Mouse (Mus musculus) right cerebral cortex, postnatal 36 days (tissue): ENCODE results near the gene Slain2.
"Not testable (repeated sequence)": the region's sequence is repeated elsewhere in the genome, so short reads cannot be mapped to it uniquely, and the experiment has no call there.

Experiments
- DNase-seq, 2 experiments: peaks; one replicate each; pipeline ENCODE4 v3.0.0; 2022; ENCODE audit warnings: low spot score in 2 of 2, mixed read lengths in 1 of 2

Gene Slain2

GRCm38 (mm10) chr5:72899255-72899654, 14.8 kb upstream of the Slain2 start:
- DNase-seq = no peak

- no peak for DNase-seq
Measured at GRCm38 (mm10) chr5:72901866-72902265, 12.2 kb upstream of the Slain2 start.

- no peak for DNase-seq
Measured at GRCm38 (mm10) chr5:72902312-72902711, 11.8 kb upstream of the Slain2 start.

- DNase-seq = no peak
Measured at GRCm38 (mm10) chr5:72902876-72903516, 11.1 kb upstream of the Slain2 start.

- no peak for DNase-seq
Measured at GRCm38 (mm10) chr5:72904903-72905790, 9.0 kb upstream of the Slain2 start.

- DNase-seq = no peak
Measured at GRCm38 (mm10) chr5:72907402-72907801, 6.7 kb upstream of the Slain2 start.

- DNase-seq = no peak
Measured at GRCm38 (mm10) chr5:72908324-72908936, 5.7 kb upstream of the Slain2 start.

- DNase-seq = no peak
Measured at GRCm38 (mm10) chr5:72909363-72909762, 4.7 kb upstream of the Slain2 start.

- no peak for DNase-seq
Measured at GRCm38 (mm10) chr5:72910373-72910772, 3.7 kb upstream of the Slain2 start.

- no peak for DNase-seq
Measured at GRCm38 (mm10) chr5:72911284-72911683, 2.8 kb upstream of the Slain2 start.

GRCm38 (mm10) chr5:72914633-72915561, 793 bp downstream of the Slain2 start:
- peak in 1 of 2 experiments; percentile 9 for DNase-seq

GRCm38 (mm10) chr5:72916048-72916447, 1.9 kb downstream of the Slain2 start:
- no peak for DNase-seq

GRCm38 (mm10) chr5:72916851-72917250, 2.7 kb downstream of the Slain2 start:
- DNase-seq = no peak

- no peak for DNase-seq
Measured at GRCm38 (mm10) chr5:72920416-72920815, 6.3 kb downstream of the Slain2 start.

GRCm38 (mm10) chr5:72921171-72921570, 7.1 kb downstream of the Slain2 start:
- no peak for DNase-seq

GRCm38 (mm10) chr5:72922796-72923195, 8.7 kb downstream of the Slain2 start:
- DNase-seq = no peak

- no peak for DNase-seq
Measured at GRCm38 (mm10) chr5:72927074-72927473, 13.0 kb downstream of the Slain2 start.

GRCm38 (mm10) chr5:72933026-72933675, 19.0 kb downstream of the Slain2 start:
- no peak for DNase-seq

- not testable (repeated sequence) for DNase-seq
Measured at GRCm38 (mm10) chr5:72938421-72938820, 24.3 kb downstream of the Slain2 start.

- DNase-seq = no peak
Measured at GRCm38 (mm10) chr5:72939311-72939710, 25.2 kb downstream of the Slain2 start.

GRCm38 (mm10) chr5:72940906-72941432, 26.9 kb downstream of the Slain2 start:
- DNase-seq = no peak
